Mouse (Mus musculus) neural tube, embryonic 13.5 days (tissue): ENCODE measurements around the gene Ldhc. TPM values are rescaled to one million over a fixed set of nuclear protein-coding genes. Genes with fewer than 3 reads are reported as not detected.

ENCODE experiments used
- ATAC-seq: fragments of 200-750 bp; cut with Nextera tagmentation; 2 replicates; pipeline ENCODE4 v1.8.0; 2017; ENCODE audit warnings: low read depth, mild to moderate bottlenecking, moderate TSS enrichment, moderate library complexity
- H3K27ac ChIP-seq: fragments of 300-500 bp; sonication (generic); replicated peaks from 2 replicates; pipeline ENCODE4 v1.5.1; 2015; ENCODE audit warnings: moderate library complexity, mild to moderate bottlenecking, inconsistent platforms
- H3K27me3 ChIP-seq: fragments of 300-500 bp; sonication (generic); 2 replicates; pipeline ENCODE4 v1.6.1; 2015; ENCODE audit warnings: mild to moderate bottlenecking, inconsistent platforms
- H3K36me3 ChIP-seq: fragments of 300-500 bp; sonication (generic); 2 replicates; pipeline ENCODE4 v1.6.1; 2015; ENCODE audit warnings: mild to moderate bottlenecking, inconsistent platforms
- H3K4me1 ChIP-seq: fragments of 300-500 bp; sonication (generic); replicated peaks from 2 replicates; pipeline ENCODE4 v1.6.1; 2015; ENCODE audit warnings: inconsistent platforms
- H3K4me2 ChIP-seq: fragments of 300-500 bp; sonication (generic); 2 replicates; pipeline ENCODE4 v1.6.1; 2015; ENCODE audit warnings: inconsistent platforms, mild to moderate bottlenecking, moderate library complexity
- H3K4me3 ChIP-seq: fragments of 300-500 bp; sonication (generic); 2 replicates; pipeline ENCODE4 v1.5.1; 2015; ENCODE audit warnings: mild to moderate bottlenecking, inconsistent platforms
- H3K9ac ChIP-seq: fragments of 300-500 bp; sonication (generic); 2 replicates; pipeline ENCODE4 v1.6.1; 2015; ENCODE audit warnings: moderate library complexity, mild to moderate bottlenecking, inconsistent platforms
- H3K9me3 ChIP-seq: fragments of 300-500 bp; sonication (generic); 2 replicates; pipeline ENCODE4 v1.6.1; 2016; ENCODE audit warnings: inconsistent platforms
- WGBS: fragments of 180-500 bp; shearing (Covaris S2); methylation state at CpG from one replicate; pipeline ENCODE4 v1.1.7; 2015; 5-methylcytosine and 5-hydroxymethylcytosine counted together
- polyA plus RNA-seq: library from polyadenylated mRNA; unstranded; fragments of >200 nt; fragmentation: Nextera tagmentation; extraction: Ambion mirVana; gene quantifications from 2 replicates; pipeline ENCODE4 v1.2.1, GENCODE M21; 2015

The Ldhc gene
- polyA plus RNA-seq, 1 experiment from 2014 or later = not detected

- Histone ChIP-seq H3K27ac (peak overlapping the region; percentile 23; the same call in 1 of the 2 replicates), H3K9me3 (no peaks in the 10 kb centered on the region), H3K36me3 (no peaks in the 10 kb centered on the region), H3K27me3 (peaks cover 2% of the 10 kb centered on the region; the same call in 1 of the 2 replicates), H3K4me1 (peaks cover 28% of the 10 kb centered on the region), H3K4me2 (no peak overlapping the region), H3K4me3 (no peak overlapping the region), H3K9ac (peak overlapping the region; percentile 35; the same call in 1 of the 2 replicates)
- 33% methylated on average over 14 of the region's 14 CpGs for WGBS
- 0 out of 2 replicates have a peak, but pooled peaks have one; percentile 25 for ATAC-seq
Observed at GRCm38 (mm10) chr7:46834994-46835610, 25.9 kb upstream of the Ldhc start.

- no peak overlapping the region for H3K9ac ChIP-seq
- H3K4me3 ChIP-seq = no peak overlapping the region
- no peak overlapping the region for H3K27ac ChIP-seq
- WGBS = 81% methylated on average over 5 of the region's 5 CpGs
- H3K36me3 ChIP-seq = no peaks in the 10 kb centered on the region
- H3K9me3 ChIP-seq = no peaks in the 10 kb centered on the region
- H3K27me3 ChIP-seq = peaks cover 13% of the 10 kb centered on the region
- no peak overlapping the region for H3K4me2 ChIP-seq
- peaks cover 28% of the 10 kb centered on the region for H3K4me1 ChIP-seq
- ATAC-seq = no peak
Observed at GRCm38 (mm10) chr7:46836357-46836756, 24.6 kb upstream of the Ldhc start.

- Histone ChIP-seq H3K4me2 (no peak overlapping the region), H3K36me3 (no peaks in the 10 kb centered on the region), H3K27ac (no peak overlapping the region), H3K9me3 (no peaks in the 10 kb centered on the region), H3K4me1 (peaks cover 28% of the 10 kb centered on the region), H3K4me3 (no peak overlapping the region), H3K9ac (no peak overlapping the region), H3K27me3 (peaks cover 19% of the 10 kb centered on the region)
- ATAC-seq = no peak
- WGBS = 24% methylated on average over 5 of the region's 5 CpGs
Observed at GRCm38 (mm10) chr7:46837073-46837472, 23.9 kb upstream of the Ldhc start.

GRCm38 (mm10) chr7:46838104-46838671 lies 22.8 kb upstream of the Ldhc start:
- H3K27ac ChIP-seq = peak overlapping the region; percentile 20

GRCm38 (mm10) chr7:46838891-46839302 lies 22.1 kb upstream of the Ldhc start:
- Histone ChIP-seq H3K4me2 (peak overlapping the region; percentile 13; the same call in 1 of the 2 replicates), H3K36me3 (no peaks in the 10 kb centered on the region), H3K9me3 (no peaks in the 10 kb centered on the region), H3K4me3 (no peak overlapping the region), H3K9ac (no peak overlapping the region), H3K4me1 (peaks cover 28% of the 10 kb centered on the region), H3K27ac (no peak overlapping the region), H3K27me3 (peaks cover 19% of the 10 kb centered on the region)
- ATAC-seq = peak; percentile 74; the same call in 1 of the 2 replicates
- WGBS = 4% methylated on average over 8 of the region's 8 CpGs

More at GRCm38 (mm10) chr7:46838104-46838671, 22.8 kb upstream of the Ldhc start:
- H3K36me3 ChIP-seq = no peaks in the 10 kb centered on the region
- H3K4me3 ChIP-seq = no peak overlapping the region
- under 1% methylated on average over 9 of the region's 9 CpGs for WGBS
- H3K4me2 ChIP-seq = peak overlapping the region; percentile 13
- no peak overlapping the region for H3K9ac ChIP-seq
- peaks cover 19% of the 10 kb centered on the region for H3K27me3 ChIP-seq
- peaks cover 28% of the 10 kb centered on the region for H3K4me1 ChIP-seq
- peak; percentile 45; the same call in 1 of the 2 replicates for ATAC-seq
- no peaks in the 10 kb centered on the region for H3K9me3 ChIP-seq

- Histone ChIP-seq H3K9ac (no peak overlapping the region), H3K4me1 (peaks cover 28% of the 10 kb centered on the region), H3K36me3 (no peaks in the 10 kb centered on the region), H3K9me3 (no peaks in the 10 kb centered on the region), H3K27ac (no peak overlapping the region), H3K4me3 (no peak overlapping the region), H3K4me2 (no peak overlapping the region), H3K27me3 (peaks cover 19% of the 10 kb centered on the region)
- no peak for ATAC-seq
- WGBS = 44% methylated on average over 7 of the region's 7 CpGs
Observed at GRCm38 (mm10) chr7:46839446-46839845, 21.6 kb upstream of the Ldhc start.

- H3K9me3 ChIP-seq = no peaks in the 10 kb centered on the region
- H3K4me2 ChIP-seq = no peak overlapping the region
- no peak for ATAC-seq
- H3K27me3 ChIP-seq = peaks cover 19% of the 10 kb centered on the region
- no peak overlapping the region for H3K27ac ChIP-seq
- no peaks in the 10 kb centered on the region for H3K36me3 ChIP-seq
- no peak overlapping the region for H3K4me3 ChIP-seq
- WGBS = 76% methylated on average over 5 of the region's 5 CpGs
- no peak overlapping the region for H3K9ac ChIP-seq
- H3K4me1 ChIP-seq = peaks cover 27% of the 10 kb centered on the region
Observed at GRCm38 (mm10) chr7:46839861-46840260, 21.1 kb upstream of the Ldhc start.

GRCm38 (mm10) chr7:46840326-46840725 lies 20.7 kb upstream of the Ldhc start:
- ATAC-seq = no peak
- H3K36me3 ChIP-seq = no peaks in the 10 kb centered on the region
- H3K4me1 ChIP-seq = peaks cover 27% of the 10 kb centered on the region
- no peak overlapping the region for H3K4me3 ChIP-seq
- H3K9ac ChIP-seq = no peak overlapping the region
- H3K27ac ChIP-seq = no peak overlapping the region
- no peaks in the 10 kb centered on the region for H3K9me3 ChIP-seq
- 58% methylated on average over 4 of the region's 4 CpGs for WGBS
- peaks cover 19% of the 10 kb centered on the region for H3K27me3 ChIP-seq
- H3K4me2 ChIP-seq = no peak overlapping the region

GRCm38 (mm10) chr7:46840787-46841525 lies 20.0 kb upstream of the Ldhc start, which contains the start of gene Ldha:
Gene Ldha, plus strand, starts transcription at chr7:46841475.
- peaks cover 19% of the 10 kb centered on the region for H3K27me3 ChIP-seq
- ATAC-seq = no peak
- H3K4me1 ChIP-seq = peaks cover 24% of the 10 kb centered on the region
- no peaks in the 10 kb centered on the region for H3K9me3 ChIP-seq
- H3K9ac ChIP-seq = no peak within 1 kb of the TSS
- H3K36me3 ChIP-seq = no peaks in the 10 kb centered on the region
- WGBS = 35% methylated on average over 6 of the region's 6 CpGs
- no peak within 1 kb of the TSS for H3K4me3 ChIP-seq
- H3K4me2 ChIP-seq = no peak within 1 kb of the TSS
- H3K27ac ChIP-seq = no peak within 1 kb of the TSS

- Histone ChIP-seq H3K4me1 (peaks cover 35% of the 10 kb centered on the region), H3K4me3 (no peak overlapping the region), H3K27ac (no peak overlapping the region), H3K36me3 (no peaks in the 10 kb centered on the region), H3K27me3 (peaks cover 19% of the 10 kb centered on the region), H3K9ac (no peak overlapping the region), H3K9me3 (no peaks in the 10 kb centered on the region), H3K4me2 (no peak overlapping the region)
- 33% methylated on average over 5 of the region's 5 CpGs for WGBS
- no peak for ATAC-seq
Observed at GRCm38 (mm10) chr7:46842278-46842677, 18.7 kb upstream of the Ldhc start.

- peaks cover 31% of the 10 kb centered on the region for H3K4me1 ChIP-seq
- WGBS = 95% methylated on average over 4 of the region's 4 CpGs
- H3K27ac ChIP-seq = no peak overlapping the region
- H3K4me3 ChIP-seq = no peak overlapping the region
- no peak for ATAC-seq
- H3K9me3 ChIP-seq = no peaks in the 10 kb centered on the region
- H3K4me2 ChIP-seq = no peak overlapping the region
- peaks cover 19% of the 10 kb centered on the region for H3K27me3 ChIP-seq
- H3K9ac ChIP-seq = no peak overlapping the region
- H3K36me3 ChIP-seq = no peaks in the 10 kb centered on the region
Observed at GRCm38 (mm10) chr7:46843576-46843975, 17.4 kb upstream of the Ldhc start.
